Mouse (Mus musculus) C2C12 (cell line): ENCODE measurements at regions not wholly inside any gene's neighbourhood (a gene's known extent, or its start where the extent isn't known, plus 50 kb on each side); places are given as distances from the start of the nearest gene placed in this dataset.

ENCODE experiments used
- H3K27me3 ChIP-seq: one replicate; pipeline ENCODE4 v1.6.1; 2011; ENCODE audit not compliant: control insufficient read depth, insufficient read depth, insufficient read length
- H3K36me3 ChIP-seq: one replicate; pipeline ENCODE4 v1.6.1; 2011; ENCODE audit not compliant: control insufficient read depth, insufficient read depth
- H3K4me3 ChIP-seq: one replicate; pipeline ENCODE4 v1.5.1; 2011; ENCODE audit warnings: mild to moderate bottlenecking, control low read depth; ENCODE audit not compliant: poor library complexity, insufficient read depth, severe bottlenecking
- H3K79me2 ChIP-seq: one replicate; pipeline ENCODE4 v1.6.1; 2011; ENCODE audit not compliant: control insufficient read depth, insufficient read depth
- H3K79me3 ChIP-seq: one replicate; pipeline ENCODE4 v1.6.1; 2011; ENCODE audit warnings: low read depth, control low read depth
- H3ac ChIP-seq: one replicate; pipeline ENCODE3; 2011; ENCODE audit warnings: low read depth; ENCODE audit not compliant: control insufficient read depth, insufficient read length
- CEBPB ChIP-seq: IDR thresholded peaks from one replicate; pipeline ENCODE4 v1.6.1; 2011; ENCODE audit warnings: low read depth, mild to moderate bottlenecking, control low read depth, moderate library complexity
- CTCF ChIP-seq: IDR thresholded peaks from one replicate; pipeline ENCODE4 v1.5.1; 2011; ENCODE audit not compliant: control insufficient read depth, insufficient read depth, insufficient read length
- FOSL1 ChIP-seq: IDR thresholded peaks from one replicate; pipeline ENCODE4 v1.8.0; 2011; ENCODE audit warnings: mild to moderate bottlenecking, low read length; ENCODE audit not compliant: poor library complexity, insufficient read depth, severe bottlenecking
- MAX ChIP-seq: IDR thresholded peaks from one replicate; pipeline ENCODE4 v1.6.1; 2011; ENCODE audit warnings: mild to moderate bottlenecking, control low read depth
- MYOD1 ChIP-seq: IDR thresholded peaks from one replicate; pipeline ENCODE4 v1.6.1; 2011; ENCODE audit warnings: low read depth; ENCODE audit not compliant: control insufficient read depth, insufficient read length
- MYOG ChIP-seq: IDR thresholded peaks from one replicate; pipeline ENCODE4 v1.6.1; 2011; ENCODE audit not compliant: control insufficient read depth, insufficient read length; ENCODE audit errors: extremely low read depth
- USF1 ChIP-seq: IDR thresholded peaks from one replicate; pipeline ENCODE4 v1.6.1; 2011; ENCODE audit warnings: low read depth, mild to moderate bottlenecking, control low read depth, moderate library complexity

- no peaks in the 10 kb centered on the region for H3K27me3 ChIP-seq
- H3K79me3 ChIP-seq: no peaks in the 10 kb centered on the region
- H3K79me2 ChIP-seq: no peaks in the 10 kb centered on the region
- H3ac ChIP-seq: no peak overlapping the region
- no peaks in the 10 kb centered on the region for H3K36me3 ChIP-seq
- H3K4me3 ChIP-seq: no peak overlapping the region
- no peak for TF ChIP-seq FOSL1
- no peak for TF ChIP-seq MYOG
- TF ChIP-seq MYOD1: no peak
- no peak for TF ChIP-seq USF1
- no peak for TF ChIP-seq CTCF
- TF ChIP-seq CEBPB: no peak
- TF ChIP-seq MAX: no peak
Measured at GRCm38 (mm10) chr12:36792205-36792604, 316.1 kb upstream of the Meox2 start.

GRCm38 (mm10) chr12:36793799-36794198, 314.5 kb upstream of the Meox2 start:
- TF ChIP-seq CEBPB (no peak), MYOG (no peak)
- Histone ChIP-seq H3ac (no peak overlapping the region), H3K4me3 (no peak overlapping the region), H3K79me3 (no peaks in the 10 kb centered on the region), H3K36me3 (no peaks in the 10 kb centered on the region), H3K79me2 (no peaks in the 10 kb centered on the region), H3K27me3 (no peaks in the 10 kb centered on the region)

GRCm38 (mm10) chr12:36796201-36796600, 312.1 kb upstream of the Meox2 start:
- no peak overlapping the region for H3ac ChIP-seq
- no peaks in the 10 kb centered on the region for H3K36me3 ChIP-seq
- no peaks in the 10 kb centered on the region for H3K27me3 ChIP-seq
- TF ChIP-seq MYOD1 (no peak), CTCF (no peak), FOSL1 (no peak), CEBPB (no peak), MYOG (no peak), MAX (no peak)
- H3K79me2 ChIP-seq: no peaks in the 10 kb centered on the region
- no peak overlapping the region for H3K4me3 ChIP-seq
- H3K79me3 ChIP-seq: no peaks in the 10 kb centered on the region

DNA sequence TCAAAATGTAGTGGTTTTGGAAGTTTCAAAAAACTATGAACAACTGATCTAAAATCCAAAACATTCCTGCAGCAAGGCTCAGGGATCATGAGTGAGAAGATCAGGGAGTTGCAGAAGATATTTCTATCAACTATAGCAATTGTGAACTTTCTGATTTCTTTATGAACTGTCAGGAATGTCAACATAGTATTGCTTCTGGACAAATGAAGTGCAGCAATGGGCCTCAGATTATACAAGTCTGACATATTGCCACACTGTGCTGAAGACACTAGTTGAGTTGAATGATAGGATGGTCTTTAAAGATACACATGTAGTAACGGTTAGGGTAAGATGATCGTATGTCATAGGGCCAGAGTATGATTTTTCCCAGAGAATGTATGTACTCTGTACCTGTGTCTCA, 290.4 kb upstream of the Meox2 start:
- Histone ChIP-seq H3K79me2 (no peaks in the 10 kb centered on the region), H3ac (no peak overlapping the region), H3K36me3 (no peaks in the 10 kb centered on the region), H3K4me3 (no peak overlapping the region), H3K27me3 (no peaks in the 10 kb centered on the region), H3K79me3 (no peaks in the 10 kb centered on the region)
- no peak for TF ChIP-seq USF1

GRCm38 (mm10) chr12:36818852-36819251, 289.5 kb upstream of the Meox2 start:
- no peak overlapping the region for H3ac ChIP-seq
- no peaks in the 10 kb centered on the region for H3K27me3 ChIP-seq
- TF ChIP-seq MYOD1 (no peak), MYOG (no peak), CEBPB (no peak), CTCF (no peak), MAX (no peak), FOSL1 (no peak), USF1 (no peak)
- H3K79me3 ChIP-seq: no peaks in the 10 kb centered on the region
- no peak overlapping the region for H3K4me3 ChIP-seq
- no peaks in the 10 kb centered on the region for H3K36me3 ChIP-seq
- H3K79me2 ChIP-seq: no peaks in the 10 kb centered on the region

GRCm38 (mm10) chr12:36826766-36827165, 281.6 kb upstream of the Meox2 start:
- H3K79me2 ChIP-seq: no peaks in the 10 kb centered on the region
- no peak overlapping the region for H3ac ChIP-seq
- H3K4me3 ChIP-seq: no peak overlapping the region
- no peaks in the 10 kb centered on the region for H3K36me3 ChIP-seq
- no peaks in the 10 kb centered on the region for H3K27me3 ChIP-seq
- no peaks in the 10 kb centered on the region for H3K79me3 ChIP-seq
- TF ChIP-seq MYOD1 (no peak), USF1 (no peak), MAX (no peak), CEBPB (no peak), FOSL1 (no peak)

- Histone ChIP-seq H3K27me3 (no peaks in the 10 kb centered on the region), H3K36me3 (no peaks in the 10 kb centered on the region), H3ac (no peak overlapping the region), H3K79me2 (no peaks in the 10 kb centered on the region), H3K79me3 (no peaks in the 10 kb centered on the region), H3K4me3 (no peak overlapping the region)
- no peak for TF ChIP-seq MAX
- no peak for TF ChIP-seq USF1
- no peak for TF ChIP-seq CTCF
- TF ChIP-seq CEBPB: no peak
- TF ChIP-seq MYOD1: no peak
- no peak for TF ChIP-seq MYOG
- TF ChIP-seq FOSL1: no peak
Measured at GRCm38 (mm10) chr12:36831307-36831997, 276.9 kb upstream of the Meox2 start.
